In genomic region chr13:55322130-55322825, GRCm38 (mm10) we compare ENCODE assay signal across 8 mouse cellular contexts. TPM values are rescaled to one million over a fixed set of nuclear protein-coding genes. Genes with fewer than 3 reads are reported as not detected.
A peak's percentile ranks its signal among the peaks of the same experiment; 100 is the strongest.
DNase-seq lines count a peak whose midpoint lies in the region; ATAC-seq and TF ChIP-seq lines count a peak whose summit lies in the region.

No protein-coding gene starts in this region.

- no peak for TF ChIP-seq EP300 in lung, postnatal 0 days (IDR thresholded peaks at IDR 0.05)

- peak overlapping the region; percentile 68 for H3K4me3 ChIP-seq in cerebellum, adult 2 months (replicated peaks; ENCODE audit: insufficient read depth, low read depth, low read length)
- H3K4me3 ChIP-seq in forebrain, embryonic 16.5 days (replicated peaks; ENCODE audit: low read length): peak overlapping the region; percentile 91
- H3K4me3 ChIP-seq in lung, postnatal 0 days (ENCODE audit: low read depth, low read length): peak overlapping the region; percentile 85

- H3K4me1 ChIP-seq in cerebellum, adult 2 months (ENCODE audit: control insufficient read depth, insufficient read depth, low read length): peaks cover 15% of the 10 kb centered on the region; the same call in 1 of the 2 replicates
- H3K4me1 ChIP-seq in forebrain, embryonic 16.5 days (replicated peaks; ENCODE audit: control insufficient read depth, insufficient read depth, low read length): peaks cover 32% of the 10 kb centered on the region
- peaks cover 10% of the 10 kb centered on the region; the same call in 1 of the 2 replicates for H3K4me1 ChIP-seq in lung, postnatal 0 days (ENCODE audit: insufficient read depth, low read depth, low read length)

- no peak for TF ChIP-seq POLR2A in cerebellum, adult 2 months (IDR thresholded peaks at IDR 0.05; ENCODE audit: borderline replicate concordance, insufficient read depth, low read length)

- under 1% methylated on average over 31 of the region's 31 CpGs for WGBS in cerebellum, adult 2 months
- WGBS in forebrain, embryonic 16.5 days: 1% methylated on average over 31 of the region's 31 CpGs
- 2% methylated on average over 31 of the region's 31 CpGs for WGBS in lung, postnatal 0 days

- 0 out of 2 replicates have a peak, but pooled peaks have one; percentile 13 for ATAC-seq in forebrain, embryonic 16.5 days
- peak; percentile 46 for ATAC-seq in lung, postnatal 0 days

- no peak overlapping the region for H3K27ac ChIP-seq in cerebellum, adult 2 months (ENCODE audit: insufficient read depth, low read length)
- H3K27ac ChIP-seq in forebrain, embryonic 16.5 days (ENCODE audit: low read length): peak overlapping the region; percentile 63
- peak overlapping the region; percentile 77 for H3K27ac ChIP-seq in lung, postnatal 0 days (ENCODE audit: low read length)

- peaks cover 21% of the 10 kb centered on the region for H3K36me3 ChIP-seq in forebrain, embryonic 16.5 days (ENCODE audit: control insufficient read depth, insufficient read depth)
- H3K36me3 ChIP-seq in lung, postnatal 0 days (ENCODE audit: insufficient read depth, low read length): 0 out of 2 replicates have a peak, but pooled peaks cover 15% of the 10 kb centered on the region

- peak overlapping the region; percentile 83 for H3K4me2 ChIP-seq in forebrain, embryonic 16.5 days (ENCODE audit: low read length)
- peak overlapping the region; percentile 86 for H3K4me2 ChIP-seq in lung, postnatal 0 days (replicated peaks; ENCODE audit: low read depth, low read length)

- TF ChIP-seq CTCF in cerebellum, adult 2 months (IDR thresholded peaks at IDR 0.05; ENCODE audit: borderline replicate concordance, insufficient read depth, low read depth, low read length): peak; percentile 43; the same call in 1 of the 2 replicates
- peak; percentile 60 for TF ChIP-seq CTCF in lung, postnatal 0 days (IDR thresholded peaks at IDR 0.05)

- H3K9me3 ChIP-seq in forebrain, embryonic 16.5 days (ENCODE audit: control insufficient read depth, low read length): no peaks in the 10 kb centered on the region
- H3K9me3 ChIP-seq in lung, postnatal 0 days (ENCODE audit: low read length): no peaks in the 10 kb centered on the region

- H3K9ac ChIP-seq in forebrain, embryonic 16.5 days (replicated peaks; ENCODE audit: low read depth, low read length): peak overlapping the region; percentile 91
- peak overlapping the region; percentile 90 for H3K9ac ChIP-seq in lung, postnatal 0 days (replicated peaks; ENCODE audit: low read depth)

- no peaks in the 10 kb centered on the region for H3K27me3 ChIP-seq in cerebellum, adult 2 months (ENCODE audit: control insufficient read depth, insufficient read depth, low read length)
- H3K27me3 ChIP-seq in forebrain, embryonic 16.5 days (replicated peaks; ENCODE audit: control insufficient read depth, insufficient read depth, low read length): no peaks in the 10 kb centered on the region
- no peaks in the 10 kb centered on the region for H3K27me3 ChIP-seq in lung, postnatal 0 days (replicated peaks; ENCODE audit: insufficient read depth, low read length)

- DNase-seq in spleen, adult 12 weeks (ENCODE audit: low spot score): peak; percentile 16
- DNase-seq in spleen, adult 18-20 months: no peak
- peak; percentile 50 to 68 for DNase-seq in cerebellum, adult 2 months
- DNase-seq in kidney, adult 8-10 months: peak; percentile 83 to 88
- DNase-seq in lung, postnatal 0 days (ENCODE audit: low spot score): peak; percentile 73
- DNase-seq in right cerebral cortex, postnatal 10 days (ENCODE audit: low spot score in 2 of 2): peak; percentile 57 to 67
- no peak for DNase-seq in layer of hippocampus, adult 9-11 months

RNA-seq across cellular contexts. Expression of gene Rab24, which starts 0.5 kb away (rescaled TPM):
- polyA plus RNA-seq in cerebellum, adult 2 months (2012; rRNA removed): 146 and 148 TPM in 2 replicates
- 104 and 109 TPM in 2 replicates for polyA plus RNA-seq in forebrain, embryonic 16.5 days (2015; fragmentation: Nextera tagmentation; extraction: Ambion mirVana)
- polyA plus RNA-seq in lung, postnatal 0 days (2015; fragmentation: Nextera tagmentation; extraction: Ambion mirVana): 60.4 and 69.9 TPM in 2 replicates

RNA-seq across cellular contexts. Expression of gene Prelid1, which starts 2.0 kb away (rescaled TPM):
- polyA plus RNA-seq in cerebellum, adult 2 months (2012; rRNA removed): 186 and 191 TPM in 2 replicates
- 288 and 303 TPM in 2 replicates for polyA plus RNA-seq in forebrain, embryonic 16.5 days (2015; fragmentation: Nextera tagmentation; extraction: Ambion mirVana)
- polyA plus RNA-seq in lung, postnatal 0 days (2015; fragmentation: Nextera tagmentation; extraction: Ambion mirVana): 283 and 307 TPM in 2 replicates

RNA-seq across cellular contexts. Expression of gene Mxd3, which starts 7.3 kb away (rescaled TPM):
- polyA plus RNA-seq in cerebellum, adult 2 months (2012; rRNA removed): 0.17 and 0.38 TPM in 2 replicates
- polyA plus RNA-seq in forebrain, embryonic 16.5 days (2015; fragmentation: Nextera tagmentation; extraction: Ambion mirVana): 22.1 and 23.9 TPM in 2 replicates
- polyA plus RNA-seq in lung, postnatal 0 days (2015; fragmentation: Nextera tagmentation; extraction: Ambion mirVana): 3.1 and 5.0 TPM in 2 replicates

RNA-seq across cellular contexts. Expression of gene Lman2, which starts 40.3 kb away (rescaled TPM):
- polyA plus RNA-seq in cerebellum, adult 2 months (2012; rRNA removed): 65.1 and 66.7 TPM in 2 replicates
- polyA plus RNA-seq in forebrain, embryonic 16.5 days (2015; fragmentation: Nextera tagmentation; extraction: Ambion mirVana): 56.3 and 59.7 TPM in 2 replicates
- 63.6 and 66.5 TPM in 2 replicates for polyA plus RNA-seq in lung, postnatal 0 days (2015; fragmentation: Nextera tagmentation; extraction: Ambion mirVana)

RNA-seq across cellular contexts. Expression of gene Rgs14, which starts 47.3 kb away (rescaled TPM):
- polyA plus RNA-seq in cerebellum, adult 2 months (2012; rRNA removed): 0.30 and 0.46 TPM in 2 replicates
- 0.71 and 1.4 TPM in 2 replicates for polyA plus RNA-seq in forebrain, embryonic 16.5 days (2015; fragmentation: Nextera tagmentation; extraction: Ambion mirVana)
- 2.7 and 2.8 TPM in 2 replicates for polyA plus RNA-seq in lung, postnatal 0 days (2015; fragmentation: Nextera tagmentation; extraction: Ambion mirVana)

Comparison
In these comparisons a context has a peak if more than half of its experiments do, and no peak if none do; other contexts are left out.
1. DNase-seq: peak in spleen, adult 12 weeks (single experiment), cerebellum, adult 2 months (2 of 2), kidney, adult 8-10 months (2 of 2), lung, postnatal 0 days (single experiment) and right cerebral cortex, postnatal 10 days (2 of 2); none in spleen, adult 18-20 months (0 of 2) and layer of hippocampus, adult 9-11 months (single experiment).
2. Peak in every context shown above with its lines, with median percentiles within 50 percentile points of each other: H3K4me3 ChIP-seq.